Mouse (Mus musculus) kidney, postnatal 0 days (tissue): Measurements from ENCODE around the gene Cmtr1. TPM values are rescaled to one million over a fixed set of nuclear protein-coding genes. Genes with fewer than 3 reads are reported as not detected.

Experiments
- ATAC-seq: fragments of 200-750 bp; cut with Nextera tagmentation; replicated peaks from 2 replicates; pipeline ENCODE4 v1.8.0; 2017; ENCODE audit warnings: low read depth, moderate number of reproducible peaks, moderate TSS enrichment, moderate library complexity; ENCODE audit not compliant: low FRiP score
- DNase-seq: peaks from one replicate; pipeline ENCODE4 v3.0.0-alpha.2; 2016; ENCODE audit warnings: low spot score
- H3K27ac ChIP-seq: fragments of 300-500 bp; sonication (generic); 2 replicates; pipeline ENCODE4 v1.5.1; 2014; ENCODE audit warnings: mild to moderate bottlenecking
- H3K27me3 ChIP-seq: fragments of 300-500 bp; sonication (generic); 2 replicates; pipeline ENCODE4 v1.6.1; 2014; ENCODE audit warnings: low read length, mixed read lengths; ENCODE audit not compliant: insufficient read depth
- H3K36me3 ChIP-seq: fragments of 300-500 bp; sonication (generic); 2 replicates; pipeline ENCODE4 v1.6.1; 2014; ENCODE audit warnings: low read length, mixed read lengths; ENCODE audit not compliant: insufficient read depth
- H3K4me1 ChIP-seq: fragments of 300-500 bp; sonication (generic); replicated peaks from 2 replicates; pipeline ENCODE4 v1.6.1; 2014; ENCODE audit warnings: antibody characterized with exemption, low read length, mixed read lengths; ENCODE audit not compliant: insufficient read depth
- H3K4me2 ChIP-seq: fragments of 300-500 bp; sonication (generic); 2 replicates; pipeline ENCODE4 v1.6.1; 2014; ENCODE audit warnings: mild to moderate bottlenecking, low read length, moderate library complexity, mixed read lengths
- H3K4me3 ChIP-seq: fragments of 300-500 bp; sonication (generic); replicated peaks from 2 replicates; pipeline ENCODE4 v1.5.1; 2014; ENCODE audit warnings: low read depth, low read length
- H3K9ac ChIP-seq: fragments of 300-500 bp; sonication (generic); 2 replicates; pipeline ENCODE4 v1.6.1; 2014; ENCODE audit warnings: low read depth, low read length
- H3K9me3 ChIP-seq: fragments of 300-500 bp; sonication (generic); replicated peaks from 2 replicates; pipeline ENCODE4 v1.6.1; 2016; ENCODE audit warnings: low read length, inconsistent platforms, mixed read lengths
- CTCF ChIP-seq: IDR thresholded peaks from 2 replicates; pipeline ENCODE4 v1.5.1; 2016; ENCODE audit warnings: antibody characterized with exemption, low read depth, mild to moderate bottlenecking, moderate library complexity
- WGBS: fragments of 180-500 bp; shearing (Covaris S2); extraction: QIAGEN DNeasy Blood & Tissue Kit; methylation state at CpG from one replicate; pipeline ENCODE4 v1.1.7; 2014; 5-methylcytosine and 5-hydroxymethylcytosine counted together
- polyA plus RNA-seq: library from polyadenylated mRNA; unstranded; fragments of >200 nt; fragmentation: Nextera tagmentation; extraction: Ambion mirVana; gene quantifications from 2 replicates; pipeline ENCODE4 v1.2.1, GENCODE M21; 2015

Gene Cmtr1
- polyA plus RNA-seq, 1 experiment from 2014 or later = 102 TPM

GRCm38 (mm10) chr17:29662145-29662544, 1.8 kb downstream of the Cmtr1 start:
- ATAC-seq (no peak), DNase-seq (no peak)
- no peak overlapping the region for H3K4me2 ChIP-seq
- 95% methylated on average over 6 of the region's 6 CpGs for WGBS
- no peak overlapping the region for H3K9ac ChIP-seq
- peaks cover 21% of the 10 kb centered on the region; the same call in 1 of the 2 replicates for H3K36me3 ChIP-seq
- H3K4me1 ChIP-seq = no peaks in the 10 kb centered on the region
- no peak for TF ChIP-seq CTCF
- no peaks in the 10 kb centered on the region for H3K9me3 ChIP-seq
- no peak overlapping the region for H3K4me3 ChIP-seq
- H3K27me3 ChIP-seq = no peaks in the 10 kb centered on the region
- H3K27ac ChIP-seq = no peak overlapping the region

GRCm38 (mm10) chr17:29668051-29668986, 7.9 kb downstream of the Cmtr1 start:
- no peak overlapping the region for H3K4me2 ChIP-seq
- no peaks in the 10 kb centered on the region for H3K9me3 ChIP-seq
- no peak for TF ChIP-seq CTCF
- H3K4me3 ChIP-seq = no peak overlapping the region
- H3K4me1 ChIP-seq = no peaks in the 10 kb centered on the region
- H3K27ac ChIP-seq = no peak overlapping the region
- 81% methylated on average over 10 of the region's 10 CpGs for WGBS
- H3K27me3 ChIP-seq = no peaks in the 10 kb centered on the region
- H3K9ac ChIP-seq = no peak overlapping the region
- H3K36me3 ChIP-seq = peaks cover 28% of the 10 kb centered on the region
- ATAC-seq (no peak), DNase-seq (no peak)

- Histone ChIP-seq H3K4me1 (no peaks in the 10 kb centered on the region), H3K4me2 (no peak overlapping the region), H3K36me3 (peaks cover 26% of the 10 kb centered on the region), H3K9me3 (no peaks in the 10 kb centered on the region), H3K27me3 (no peaks in the 10 kb centered on the region), H3K9ac (no peak overlapping the region), H3K4me3 (no peak overlapping the region), H3K27ac (no peak overlapping the region)
- no peak for TF ChIP-seq CTCF
- 92% methylated on average over 4 of the region's 4 CpGs for WGBS
- DNase-seq (no peak), ATAC-seq (no peak)
Measured at GRCm38 (mm10) chr17:29669030-29669429, 8.6 kb downstream of the Cmtr1 start.

- H3K9ac ChIP-seq = no peak overlapping the region
- peaks cover 23% of the 10 kb centered on the region for H3K36me3 ChIP-seq
- no peak for DNase-seq
- no peaks in the 10 kb centered on the region for H3K9me3 ChIP-seq
- H3K4me2 ChIP-seq = no peak overlapping the region
- H3K27me3 ChIP-seq = no peaks in the 10 kb centered on the region
- ATAC-seq = peak; percentile 40; the same call in 1 of the 2 replicates
- no peak overlapping the region for H3K4me3 ChIP-seq
- TF ChIP-seq CTCF = no peak
- no peak overlapping the region for H3K27ac ChIP-seq
- no peaks in the 10 kb centered on the region for H3K4me1 ChIP-seq
Measured at GRCm38 (mm10) chr17:29669936-29670335, 9.5 kb downstream of the Cmtr1 start.

- no peak for DNase-seq
- H3K27ac ChIP-seq = no peak overlapping the region
- no peaks in the 10 kb centered on the region for H3K4me1 ChIP-seq
- no peaks in the 10 kb centered on the region for H3K27me3 ChIP-seq
- no peak overlapping the region for H3K4me2 ChIP-seq
- no peak for ATAC-seq
- TF ChIP-seq CTCF = no peak
- H3K9me3 ChIP-seq = no peaks in the 10 kb centered on the region
- peaks cover 30% of the 10 kb centered on the region for H3K36me3 ChIP-seq
- no peak overlapping the region for H3K9ac ChIP-seq
- H3K4me3 ChIP-seq = no peak overlapping the region
- 79% methylated on average over 2 of the region's 2 CpGs for WGBS
Measured at GRCm38 (mm10) chr17:29671021-29671420, 10.6 kb downstream of the Cmtr1 start.

GRCm38 (mm10) chr17:29673325-29673724, 12.9 kb downstream of the Cmtr1 start:
- H3K4me1 ChIP-seq = no peaks in the 10 kb centered on the region
- DNase-seq (no peak), ATAC-seq (no peak)
- 94% methylated on average over 4 of the region's 4 CpGs for WGBS
- no peak for TF ChIP-seq CTCF
- peaks cover 46% of the 10 kb centered on the region for H3K36me3 ChIP-seq
- H3K9ac ChIP-seq = no peak overlapping the region
- H3K4me2 ChIP-seq = no peak overlapping the region
- H3K9me3 ChIP-seq = no peaks in the 10 kb centered on the region
- H3K27me3 ChIP-seq = no peaks in the 10 kb centered on the region
- H3K27ac ChIP-seq = no peak overlapping the region
- H3K4me3 ChIP-seq = no peak overlapping the region
